Mouse (Mus musculus) stomach, postnatal 0 days (tissue): ENCODE measurements around the gene Hras. TPM values are rescaled to one million over a fixed set of nuclear protein-coding genes. Genes with fewer than 3 reads are reported as not detected.

Experiments
- ATAC-seq: fragments of 200-750 bp; cut with Nextera tagmentation; 2 replicates; pipeline ENCODE4 v1.8.0; 2017; ENCODE audit not compliant: low FRiP score, low TSS enrichment
- DNase-seq: peaks from one replicate; pipeline ENCODE4 v3.0.0-alpha.2; 2016; ENCODE audit warnings: low spot score
- H3K27ac ChIP-seq: fragments of 300-500 bp; sonication (generic); replicated peaks from 2 replicates; pipeline ENCODE4 v1.5.1; 2014; ENCODE audit warnings: mild to moderate bottlenecking, control low read depth
- H3K27me3 ChIP-seq: fragments of 300-500 bp; sonication (generic); 2 replicates; pipeline ENCODE4 v1.6.1; 2014; ENCODE audit warnings: low read length; ENCODE audit not compliant: control insufficient read depth, insufficient read depth
- H3K36me3 ChIP-seq: fragments of 300-500 bp; sonication (generic); 2 replicates; pipeline ENCODE4 v1.6.1; 2014; ENCODE audit warnings: low read length, mixed read lengths; ENCODE audit not compliant: control insufficient read depth, insufficient read depth
- H3K4me1 ChIP-seq: fragments of 300-500 bp; sonication (generic); replicated peaks from 2 replicates; pipeline ENCODE4 v1.6.1; 2014; ENCODE audit warnings: antibody characterized with exemption; ENCODE audit not compliant: control insufficient read depth, insufficient read depth
- H3K4me2 ChIP-seq: fragments of 300-500 bp; sonication (generic); replicated peaks from 2 replicates; pipeline ENCODE4 v1.6.1; 2014; ENCODE audit warnings: low read depth, mild to moderate bottlenecking, control low read depth, moderate library complexity
- H3K4me3 ChIP-seq: fragments of 300-500 bp; sonication (generic); 2 replicates; pipeline ENCODE4 v1.5.1; 2014; ENCODE audit warnings: low read depth, low read length, control low read depth
- H3K9ac ChIP-seq: fragments of 300-500 bp; sonication (generic); 2 replicates; pipeline ENCODE4 v1.6.1; 2014; ENCODE audit warnings: mild to moderate bottlenecking, low read length, control low read depth, mixed read lengths
- H3K9me3 ChIP-seq: fragments of 300-500 bp; sonication (generic); 2 replicates; pipeline ENCODE4 v1.6.1; 2016; ENCODE audit warnings: low read length; ENCODE audit not compliant: control insufficient read depth
- CTCF ChIP-seq: IDR thresholded peaks from 2 replicates; pipeline ENCODE4 v1.5.1; 2016; ENCODE audit warnings: antibody characterized with exemption, low read depth, mild to moderate bottlenecking, moderate library complexity
- EP300 ChIP-seq: optimal IDR thresholded peaks from 2 replicates; pipeline ENCODE3; 2016; ENCODE audit warnings: antibody characterized with exemption
- WGBS: fragments of 180-500 bp; shearing (Covaris S2); extraction: QIAGEN DNeasy Blood & Tissue Kit; methylation state at CpG from one replicate; pipeline ENCODE4 v1.1.7; 2014; 5-methylcytosine and 5-hydroxymethylcytosine counted together
- polyA plus RNA-seq: library from polyadenylated mRNA; unstranded; fragments of >200 nt; fragmentation: Nextera tagmentation; extraction: Ambion mirVana; gene quantifications from 2 replicates; pipeline ENCODE4 v1.2.1, GENCODE M21; 2015

Hras gene
- polyA plus RNA-seq, 1 experiment from 2014 or later: 125 TPM

GRCm38 (mm10) chr7:141227796-141228195 lies 34.0 kb upstream of the Hras start:
- H3K27ac ChIP-seq: 0 out of 2 replicates have a peak overlapping the region, but pooled peaks have one; percentile 94
- H3K36me3 ChIP-seq: peaks cover 8% of the 10 kb centered on the region; the same call in 1 of the 2 replicates
- ATAC-seq (no peak), DNase-seq (no peak)
- WGBS: 76% methylated on average over 4 of the region's 4 CpGs
- no peaks in the 10 kb centered on the region for H3K27me3 ChIP-seq
- no peak overlapping the region for H3K9ac ChIP-seq
- H3K4me1 ChIP-seq: 0 out of 2 replicates have a peak, but pooled peaks cover 4% of the 10 kb centered on the region
- no peaks in the 10 kb centered on the region for H3K9me3 ChIP-seq
- TF ChIP-seq CTCF: no peak
- TF ChIP-seq EP300: no peak
- H3K4me2 ChIP-seq: no peak overlapping the region
- no peak overlapping the region for H3K4me3 ChIP-seq

- 87% methylated on average over 6 of the region's 6 CpGs for WGBS
- no peak overlapping the region for H3K4me3 ChIP-seq
- no peaks in the 10 kb centered on the region for H3K27me3 ChIP-seq
- DNase-seq (no peak), ATAC-seq (no peak)
- H3K9ac ChIP-seq: no peak overlapping the region
- TF ChIP-seq CTCF: peak; percentile 20; the same call in 1 of the 2 replicates
- no peak for TF ChIP-seq EP300
- H3K4me1 ChIP-seq: peaks cover 12% of the 10 kb centered on the region
- H3K36me3 ChIP-seq: no peaks in the 10 kb centered on the region
- H3K4me2 ChIP-seq: no peak overlapping the region
- no peaks in the 10 kb centered on the region for H3K9me3 ChIP-seq
- H3K27ac ChIP-seq: no peak overlapping the region
Observed at GRCm38 (mm10) chr7:141226535-141226934, 32.7 kb upstream of the Hras start.

- ATAC-seq (no peak), DNase-seq (no peak)
- no peak for TF ChIP-seq CTCF
- no peak for TF ChIP-seq EP300
- Histone ChIP-seq H3K9ac (peak overlapping the region; percentile 45; the same call in 1 of the 2 replicates), H3K4me1 (peaks cover 15% of the 10 kb centered on the region), H3K27ac (peak overlapping the region; percentile 81), H3K4me3 (no peak overlapping the region), H3K9me3 (no peaks in the 10 kb centered on the region), H3K4me2 (no peak overlapping the region), H3K36me3 (no peaks in the 10 kb centered on the region), H3K27me3 (no peaks in the 10 kb centered on the region)
- WGBS: 76% methylated on average over 4 of the region's 4 CpGs
Observed at GRCm38 (mm10) chr7:141222696-141223215, 29.0 kb upstream of the Hras start.

GRCm38 (mm10) chr7:141222126-141222467 lies 28.3 kb upstream of the Hras start:
- DNase-seq (no peak), ATAC-seq (no peak)
- WGBS: 10% methylated on average over 8 of the region's 8 CpGs
- peak overlapping the region; percentile 65 for H3K4me3 ChIP-seq
- no peaks in the 10 kb centered on the region for H3K9me3 ChIP-seq
- H3K4me1 ChIP-seq: peaks cover 15% of the 10 kb centered on the region
- no peak for TF ChIP-seq EP300
- H3K27ac ChIP-seq: peak overlapping the region; percentile 81
- H3K9ac ChIP-seq: peak overlapping the region; percentile 45
- H3K27me3 ChIP-seq: no peaks in the 10 kb centered on the region
- peak overlapping the region; percentile 98 for H3K4me2 ChIP-seq
- H3K36me3 ChIP-seq: no peaks in the 10 kb centered on the region

- WGBS: 3% methylated on average over 44 of the region's 44 CpGs
- TF ChIP-seq EP300 (no peak), CTCF (peak; percentile 61)
- Histone ChIP-seq H3K9me3 (no peaks in the 10 kb centered on the region), H3K27ac (peak overlapping the region; percentile 86), H3K27me3 (no peaks in the 10 kb centered on the region), H3K4me1 (peaks cover 15% of the 10 kb centered on the region), H3K9ac (peak overlapping the region; percentile 76), H3K4me3 (peak overlapping the region; percentile 65), H3K4me2 (peak overlapping the region; percentile 98), H3K36me3 (no peaks in the 10 kb centered on the region)
- ATAC-seq (peak; percentile 95), DNase-seq (peak; percentile 100)
Observed at GRCm38 (mm10) chr7:141221249-141222125, 27.7 kb upstream of the Hras start.

- Histone ChIP-seq H3K27ac (peak overlapping the region; percentile 86), H3K27me3 (no peaks in the 10 kb centered on the region), H3K9ac (peak overlapping the region; percentile 18), H3K9me3 (no peaks in the 10 kb centered on the region), H3K4me1 (peaks cover 15% of the 10 kb centered on the region), H3K4me2 (peak overlapping the region; percentile 98), H3K4me3 (no peak overlapping the region; the same call in 1 of the 2 replicates), H3K36me3 (no peaks in the 10 kb centered on the region)
- WGBS: 51% methylated on average over 1 of the region's 1 CpGs
- no peak for TF ChIP-seq CTCF
- TF ChIP-seq EP300: no peak
- ATAC-seq: no peak
- no peak for DNase-seq
Observed at GRCm38 (mm10) chr7:141220377-141220776, 26.6 kb upstream of the Hras start.
